Mouse (Mus musculus) hindbrain, embryonic 14.5 days (tissue): ENCODE results near the gene Mxi1. TPM values are rescaled to one million over a fixed set of nuclear protein-coding genes. Genes with fewer than 3 reads are reported as not detected.

Experiments used
- ATAC-seq: fragments of 200-750 bp; cut with Nextera tagmentation; 2 replicates; pipeline ENCODE4 v1.8.0; 2017; ENCODE audit warnings: moderate number of reproducible peaks, mild to moderate bottlenecking, moderate TSS enrichment, moderate library complexity; ENCODE audit not compliant: low FRiP score
- DNase-seq: peaks from one replicate; pipeline ENCODE4 v3.0.0-alpha.2; 2015; ENCODE audit warnings: low spot score
- H3K27ac ChIP-seq: fragments of 300-500 bp; sonication (generic); 2 replicates; pipeline ENCODE4 v1.5.1; 2014; ENCODE audit warnings: mild to moderate bottlenecking, moderate library complexity
- H3K27me3 ChIP-seq: fragments of 300-500 bp; sonication (generic); 2 replicates; pipeline ENCODE4 v1.6.1; 2014; ENCODE audit warnings: mild to moderate bottlenecking, low read length, mixed read lengths; ENCODE audit not compliant: control insufficient read depth, insufficient read depth
- H3K36me3 ChIP-seq: fragments of 300-500 bp; sonication (generic); replicated peaks from 2 replicates; pipeline ENCODE4 v1.6.1; 2014; ENCODE audit not compliant: control insufficient read depth, insufficient read depth
- H3K4me1 ChIP-seq: fragments of 300-500 bp; sonication (generic); replicated peaks from 2 replicates; pipeline ENCODE4 v1.6.1; 2014; ENCODE audit warnings: antibody characterized with exemption, low read length, mixed read lengths; ENCODE audit not compliant: control insufficient read depth, insufficient read depth
- H3K4me2 ChIP-seq: fragments of 300-500 bp; sonication (generic); replicated peaks from 2 replicates; pipeline ENCODE4 v1.6.1; 2014; ENCODE audit warnings: mild to moderate bottlenecking, moderate library complexity
- H3K4me3 ChIP-seq: fragments of 300-500 bp; sonication (generic); replicated peaks from 2 replicates; pipeline ENCODE4 v1.5.1; 2014; ENCODE audit warnings: mild to moderate bottlenecking, low read length
- H3K9ac ChIP-seq: fragments of 300-500 bp; sonication (generic); 2 replicates; pipeline ENCODE4 v1.6.1; 2014
- H3K9me3 ChIP-seq: fragments of 300-500 bp; sonication (generic); 2 replicates; pipeline ENCODE4 v1.6.1; 2016; ENCODE audit warnings: low read length; ENCODE audit not compliant: control insufficient read depth
- WGBS: fragments of 180-500 bp; shearing (Covaris S2); extraction: QIAGEN DNeasy Blood & Tissue Kit; methylation state at CpG from one replicate; pipeline ENCODE4 v1.1.7; 2014; 5-methylcytosine and 5-hydroxymethylcytosine counted together
- polyA plus RNA-seq: library from polyadenylated mRNA; unstranded; fragments of >200 nt; fragmentation: Nextera tagmentation; extraction: Ambion mirVana; gene quantifications from 2 replicates; pipeline ENCODE4 v1.2.1, GENCODE M21; 2014

The Mxi1 gene
- polyA plus RNA-seq, 1 experiment from 2014 or later = 50.4 TPM

DNA sequence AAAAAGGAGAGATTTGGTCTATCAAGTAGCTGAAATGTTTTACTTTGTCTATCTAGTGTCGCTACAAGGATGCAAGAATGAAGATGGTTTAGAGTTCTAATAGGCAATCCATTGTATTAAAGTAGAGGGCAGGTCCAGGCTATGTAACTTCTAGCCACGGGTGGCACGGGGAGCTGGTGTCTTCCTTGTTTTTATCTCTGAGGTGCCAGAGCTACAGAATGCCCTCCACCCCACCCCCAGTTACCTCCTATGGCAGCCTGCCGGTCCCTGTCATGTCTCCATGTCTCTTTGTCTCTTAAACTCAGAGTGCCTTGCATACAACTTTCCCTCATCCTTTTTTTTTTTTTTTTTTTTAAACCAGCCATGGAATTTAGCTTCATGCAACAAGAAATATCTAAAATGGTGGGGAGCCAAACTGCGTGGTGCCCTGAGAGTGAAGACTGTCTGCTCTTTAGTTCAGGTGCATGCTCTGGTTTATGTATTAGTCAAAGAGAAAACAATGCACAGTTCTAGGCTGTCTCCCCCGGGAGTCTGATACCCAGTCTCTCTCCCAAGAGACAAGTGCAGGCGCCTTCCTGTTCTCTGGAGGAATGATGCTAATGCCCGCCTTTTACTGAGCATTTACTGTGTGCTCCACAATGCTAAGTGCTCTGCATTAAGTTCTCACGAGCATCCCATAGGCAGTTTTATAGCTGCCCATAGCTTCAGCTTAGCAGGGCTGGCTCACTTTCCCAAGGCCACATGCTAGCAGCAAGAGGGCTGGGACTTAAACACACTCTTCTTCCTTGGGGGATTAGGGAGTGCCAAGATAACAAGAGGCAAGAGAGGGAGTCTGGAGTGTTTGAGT lies 10.2 kb downstream of the Mxi1 start:
- Histone ChIP-seq H3K36me3 (no peaks in the 10 kb centered on the region), H3K27ac (no peak overlapping the region), H3K9me3 (no peaks in the 10 kb centered on the region), H3K4me3 (no peak overlapping the region), H3K4me2 (no peak overlapping the region), H3K9ac (no peak overlapping the region), H3K27me3 (no peaks in the 10 kb centered on the region), H3K4me1 (peaks cover 11% of the 10 kb centered on the region)
- DNase-seq (no peak), ATAC-seq (no peak)
- WGBS = 80% methylated on average over 9 of the region's 9 CpGs

GRCm38 (mm10) chr19:53321273-53321672 lies 11.0 kb downstream of the Mxi1 start:
- Histone ChIP-seq H3K27me3 (no peaks in the 10 kb centered on the region), H3K4me2 (no peak overlapping the region), H3K27ac (no peak overlapping the region), H3K9me3 (no peaks in the 10 kb centered on the region), H3K9ac (no peak overlapping the region), H3K4me1 (peaks cover 16% of the 10 kb centered on the region), H3K4me3 (no peak overlapping the region), H3K36me3 (no peaks in the 10 kb centered on the region)
- DNase-seq = no peak
- ATAC-seq = no peak
- 91% methylated on average over 10 of the region's 10 CpGs for WGBS

DNA sequence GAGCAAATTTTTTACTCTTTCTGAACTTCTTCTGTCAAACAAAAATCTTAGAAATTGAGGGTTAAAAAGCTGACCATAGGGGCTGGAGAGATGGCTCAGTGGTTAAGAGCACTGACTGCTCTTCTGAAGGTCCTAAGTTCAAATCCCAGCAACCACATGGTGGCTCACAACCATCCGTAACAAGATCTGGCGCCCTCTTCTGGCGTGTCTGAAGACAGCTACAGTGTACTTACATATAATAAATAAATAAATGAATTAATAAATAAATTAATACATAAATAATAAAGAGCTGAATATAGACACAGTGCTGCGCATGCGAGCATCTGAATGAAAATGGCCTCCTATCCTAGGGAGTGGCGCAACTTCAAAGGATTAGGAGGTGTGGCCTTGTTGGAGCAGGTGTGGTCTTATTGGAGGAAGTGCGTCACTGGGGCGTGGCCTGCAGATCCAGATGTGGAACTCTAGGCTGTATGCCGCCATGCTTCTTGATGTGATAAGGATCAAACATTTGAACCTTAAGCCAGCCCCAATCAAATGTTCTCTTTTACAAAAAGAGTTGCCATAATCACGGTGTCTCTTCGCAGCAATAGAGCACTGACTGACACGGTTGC lies 12.2 kb downstream of the Mxi1 start:
- H3K4me2 ChIP-seq = no peak overlapping the region
- H3K9me3 ChIP-seq = no peaks in the 10 kb centered on the region
- DNase-seq = no peak
- no peak overlapping the region for H3K27ac ChIP-seq
- H3K9ac ChIP-seq = no peak overlapping the region
- ATAC-seq = no peak
- no peaks in the 10 kb centered on the region for H3K27me3 ChIP-seq
- 91% methylated on average over 12 of the region's 12 CpGs for WGBS
- H3K4me1 ChIP-seq = peaks cover 16% of the 10 kb centered on the region
- H3K4me3 ChIP-seq = no peak overlapping the region
- H3K36me3 ChIP-seq = no peaks in the 10 kb centered on the region

GRCm38 (mm10) chr19:53324866-53325265 lies 14.5 kb downstream of the Mxi1 start:
- Histone ChIP-seq H3K9ac (0 out of 2 replicates have a peak overlapping the region, but pooled peaks have one; percentile 16), H3K9me3 (no peaks in the 10 kb centered on the region), H3K4me3 (no peak overlapping the region), H3K4me2 (peak overlapping the region; percentile 50; the same call in 1 of the 2 replicates), H3K27me3 (no peaks in the 10 kb centered on the region), H3K4me1 (peaks cover 16% of the 10 kb centered on the region), H3K27ac (no peak overlapping the region), H3K36me3 (no peaks in the 10 kb centered on the region)
- ATAC-seq (no peak), DNase-seq (no peak)
- WGBS = 61% methylated on average over 6 of the region's 6 CpGs

DNA sequence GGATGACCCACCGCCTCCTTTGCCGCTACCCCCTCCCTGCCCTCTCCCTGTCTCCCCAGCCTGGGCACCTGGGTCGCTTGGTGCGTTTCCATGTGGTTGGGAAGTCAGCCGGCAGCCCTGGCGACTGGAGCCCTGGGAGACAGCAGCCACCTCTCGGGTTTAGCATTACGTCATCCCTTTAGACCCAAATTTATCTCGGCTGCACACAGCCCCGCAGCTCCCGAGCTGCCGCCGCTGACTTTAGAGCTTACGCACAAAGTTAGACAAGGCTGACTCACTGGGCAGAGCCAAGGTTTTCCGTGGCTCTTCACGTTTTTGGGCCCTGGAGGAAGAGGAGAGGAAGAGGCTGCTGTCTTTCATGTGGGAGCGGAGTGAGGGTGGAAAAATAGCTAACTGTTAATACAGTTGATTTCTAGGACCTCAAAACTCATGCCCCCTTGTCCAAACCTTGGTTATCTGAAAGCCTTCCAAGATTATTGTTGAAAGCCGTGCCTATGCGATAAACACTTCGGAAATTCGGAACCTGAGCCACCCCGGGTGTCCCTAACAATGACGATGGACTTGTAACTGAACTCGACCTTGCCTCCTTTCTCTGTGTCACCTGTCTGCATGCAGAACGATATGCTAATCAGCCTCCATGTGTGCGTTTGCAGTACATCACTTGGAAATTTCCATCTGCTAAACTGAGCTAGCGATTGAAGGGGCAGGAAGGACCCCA lies 15.4 kb downstream of the Mxi1 start:
- WGBS = 13% methylated on average over 27 of the region's 27 CpGs
- ATAC-seq = no peak

DNA sequence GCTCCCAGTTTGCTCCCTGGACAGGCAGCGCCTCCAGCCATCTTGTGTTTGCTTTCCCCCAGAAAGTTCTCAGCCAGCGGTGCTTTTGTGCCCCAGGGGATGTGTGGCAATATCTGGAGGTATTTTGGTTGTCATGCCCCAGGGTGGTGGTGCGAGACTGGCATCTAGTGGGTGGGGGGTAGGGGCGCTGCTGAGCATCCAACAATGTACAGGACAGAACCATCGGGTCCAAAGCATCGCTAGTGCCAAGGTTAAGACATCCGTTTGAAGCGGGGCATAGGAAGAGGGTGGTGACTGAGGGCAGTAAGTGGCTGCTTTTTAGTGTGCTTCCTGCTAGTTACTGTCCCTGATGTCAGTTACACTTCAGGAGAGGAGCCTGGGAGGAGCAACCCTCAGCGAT lies 17.8 kb downstream of the Mxi1 start:
- H3K4me1 ChIP-seq = peaks cover 20% of the 10 kb centered on the region
- ATAC-seq (no peak), DNase-seq (no peak)
- H3K36me3 ChIP-seq = peaks cover 6% of the 10 kb centered on the region
- H3K4me3 ChIP-seq = no peak overlapping the region
- H3K9me3 ChIP-seq = no peaks in the 10 kb centered on the region
- no peaks in the 10 kb centered on the region for H3K27me3 ChIP-seq
- H3K4me2 ChIP-seq = no peak overlapping the region
- no peak overlapping the region for H3K9ac ChIP-seq
- WGBS = 65% methylated on average over 9 of the region's 9 CpGs
- H3K27ac ChIP-seq = no peak overlapping the region

More for the DNA sequence above, 15.4 kb downstream of the Mxi1 start:
- H3K9ac ChIP-seq = peak overlapping the region; percentile 16; the same call in 1 of the 2 replicates
- H3K27me3 ChIP-seq = no peaks in the 10 kb centered on the region
- peak; percentile 63 for DNase-seq
- H3K4me3 ChIP-seq = 0 out of 2 replicates have a peak overlapping the region, but pooled peaks have one; percentile 10
- H3K4me1 ChIP-seq = peaks cover 19% of the 10 kb centered on the region
- H3K36me3 ChIP-seq = no peaks in the 10 kb centered on the region
- H3K4me2 ChIP-seq = peak overlapping the region; percentile 50
- no peaks in the 10 kb centered on the region for H3K9me3 ChIP-seq
- H3K27ac ChIP-seq = no peak overlapping the region

DNA sequence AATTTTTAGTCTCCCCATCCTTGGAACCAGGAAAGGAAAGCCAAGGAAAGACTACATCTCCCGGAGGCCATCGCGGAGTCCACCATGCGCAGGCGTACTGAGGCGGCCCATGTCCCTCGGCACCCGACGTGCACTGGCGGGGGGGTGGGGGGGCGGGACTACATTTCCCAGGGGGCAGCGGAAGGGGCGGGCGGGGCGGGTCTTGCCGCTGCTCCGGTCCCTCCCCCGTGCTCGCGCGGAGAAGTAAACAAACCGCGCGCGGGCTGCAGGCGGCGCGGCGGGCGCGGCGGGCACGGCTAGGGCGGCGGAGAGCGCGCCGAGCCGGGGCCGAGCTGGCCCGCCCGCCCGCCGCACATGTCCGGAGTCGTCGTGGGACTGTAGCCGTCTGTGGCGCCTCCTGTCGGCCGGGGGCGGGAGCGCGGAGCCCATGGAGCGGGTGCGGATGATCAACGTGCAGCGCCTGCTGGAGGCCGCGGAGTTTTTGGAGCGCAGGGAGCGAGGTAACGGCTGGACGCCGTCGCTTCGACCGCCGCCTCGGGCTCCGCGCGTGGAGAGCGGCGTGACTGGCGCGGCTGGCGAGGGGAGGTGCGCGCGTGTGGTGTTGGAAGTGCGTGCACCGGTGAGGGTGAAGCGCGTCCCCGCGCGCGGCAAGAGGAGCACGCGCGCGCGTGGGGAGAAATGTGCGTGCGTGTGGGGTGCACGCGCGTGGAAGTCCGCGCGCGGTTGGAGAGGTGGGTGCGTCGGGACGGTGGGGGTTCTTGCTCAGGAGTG lies 19.1 kb downstream of the Mxi1 start:
- DNase-seq (peak; percentile 92), ATAC-seq (peak; percentile 86)
- no peaks in the 10 kb centered on the region for H3K9me3 ChIP-seq
- under 1% methylated on average over 90 of the region's 106 CpGs for WGBS
- peak overlapping the region; percentile 70 for H3K9ac ChIP-seq
- H3K4me1 ChIP-seq = peaks cover 20% of the 10 kb centered on the region
- H3K4me3 ChIP-seq = peak overlapping the region; percentile 86
- peak overlapping the region; percentile 82 for H3K4me2 ChIP-seq
- peak overlapping the region; percentile 73 for H3K27ac ChIP-seq
- H3K36me3 ChIP-seq = peaks cover 8% of the 10 kb centered on the region
- no peaks in the 10 kb centered on the region for H3K27me3 ChIP-seq

DNA sequence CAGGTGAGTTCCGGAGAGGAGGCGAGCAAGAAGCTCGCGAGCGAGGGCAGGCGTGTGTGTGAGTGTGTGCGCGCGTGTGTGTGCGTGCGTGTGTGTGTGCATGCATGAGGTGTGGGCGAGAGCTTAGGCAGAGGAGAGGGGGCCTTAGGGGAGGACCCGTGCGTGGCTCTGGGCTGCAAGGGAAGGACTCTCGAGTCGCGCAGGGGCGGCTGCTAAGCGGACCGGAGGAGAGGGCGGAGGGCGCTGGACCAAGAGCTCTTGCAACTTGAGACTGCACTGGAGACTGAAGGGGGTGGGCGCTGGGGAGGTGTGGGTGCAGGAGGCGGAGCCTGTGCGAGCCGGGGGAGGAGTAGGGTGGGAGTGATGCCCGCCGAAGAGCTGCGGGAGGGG lies 19.7 kb downstream of the Mxi1 start:
- under 1% methylated on average over 26 of the region's 29 CpGs for WGBS
- peak overlapping the region; percentile 82 for H3K4me2 ChIP-seq
- peak overlapping the region; percentile 70 for H3K9ac ChIP-seq
- peak; percentile 71 for ATAC-seq
- peak; percentile 58 for DNase-seq
- no peaks in the 10 kb centered on the region for H3K9me3 ChIP-seq
- peaks cover 17% of the 10 kb centered on the region for H3K4me1 ChIP-seq
- H3K36me3 ChIP-seq = peaks cover 8% of the 10 kb centered on the region
- H3K4me3 ChIP-seq = peak overlapping the region; percentile 86
- H3K27ac ChIP-seq = peak overlapping the region; percentile 73
- no peaks in the 10 kb centered on the region for H3K27me3 ChIP-seq
